Mouse (Mus musculus): ENCODE results near the gene 0610010F05Rik. TPM values are rescaled to one million over a fixed set of nuclear protein-coding genes. Genes with fewer than 3 reads are reported as not detected.

0610010F05Rik gene
- polyA plus RNA-seq, 1 experiment from 2014 or later = 23.7 TPM

- Histone ChIP-seq H3K4me3 (replicated peaks; ENCODE audit: low read depth, low read length) (peak overlapping the region; percentile 92), H3K9ac (ENCODE audit: low read depth, low read length) (no peak overlapping the region), H3K36me3 (ENCODE audit: insufficient read depth, low read length) (peaks cover 3% of the 10 kb centered on the region; the same call in 1 of the 2 replicates), H3K27me3 (ENCODE audit: insufficient read depth, low read length) (no peaks in the 10 kb centered on the region), H3K27ac (no peak overlapping the region), H3K4me2 (ENCODE audit: low read length) (peak overlapping the region; percentile 58), H3K4me1 (replicated peaks; ENCODE audit: insufficient read depth, low read length) (0 out of 2 replicates have a peak, but pooled peaks cover 5% of the 10 kb centered on the region), H3K9me3 (replicated peaks; ENCODE audit: low read length) (no peaks in the 10 kb centered on the region)
- DNase-seq (ENCODE audit: low spot score) (peak; percentile 19), ATAC-seq (replicated peaks; ENCODE audit: low FRiP score, low read depth) (no peak)
- 23% methylated on average over 3 of the region's 3 CpGs for WGBS
- TF ChIP-seq CTCF (IDR thresholded peaks at IDR 0.05; ENCODE audit: low read depth) = no peak
Measured at GRCm38 (mm10) chr11:23667128-23667527, 33.7 kb upstream of the 0610010F05Rik start.

- no peak for TF ChIP-seq CTCF (IDR thresholded peaks at IDR 0.05; ENCODE audit: low read depth)
- Histone ChIP-seq H3K9me3 (replicated peaks; ENCODE audit: low read length) (no peaks in the 10 kb centered on the region), H3K4me2 (ENCODE audit: low read length) (peak overlapping the region; percentile 58), H3K4me1 (replicated peaks; ENCODE audit: insufficient read depth, low read length) (0 out of 2 replicates have a peak, but pooled peaks cover 5% of the 10 kb centered on the region), H3K27me3 (ENCODE audit: insufficient read depth, low read length) (no peaks in the 10 kb centered on the region), H3K36me3 (ENCODE audit: insufficient read depth, low read length) (peaks cover 3% of the 10 kb centered on the region; the same call in 1 of the 2 replicates), H3K9ac (ENCODE audit: low read depth, low read length) (peak overlapping the region; percentile 94), H3K27ac (peak overlapping the region; percentile 98), H3K4me3 (replicated peaks; ENCODE audit: low read depth, low read length) (peak overlapping the region; percentile 92)
- ATAC-seq (replicated peaks; ENCODE audit: low FRiP score, low read depth) (no peak), DNase-seq (ENCODE audit: low spot score) (no peak)
- 4% methylated on average over 5 of the region's 5 CpGs for WGBS
Measured at GRCm38 (mm10) chr11:23666526-23666925, 33.1 kb upstream of the 0610010F05Rik start.

GRCm38 (mm10) chr11:23665798-23666501 lies 32.5 kb upstream of the 0610010F05Rik start, which contains the start of gene Pex13:
TSS of gene Pex13 (minus strand) at chr11:23665959.
- no peaks in the 10 kb centered on the region for H3K27me3 ChIP-seq (ENCODE audit: insufficient read depth, low read length)
- peaks cover 3% of the 10 kb centered on the region; the same call in 1 of the 2 replicates for H3K36me3 ChIP-seq (ENCODE audit: insufficient read depth, low read length)
- TF ChIP-seq CTCF (IDR thresholded peaks at IDR 0.05; ENCODE audit: low read depth) = peak; percentile 25; the same call in 1 of the 2 replicates
- peak within 1 kb of the TSS; percentile 58 for H3K4me2 ChIP-seq (ENCODE audit: low read length)
- peak within 1 kb of the TSS; percentile 94 for H3K9ac ChIP-seq (ENCODE audit: low read depth, low read length)
- WGBS = under 1% methylated on average over 49 of the region's 49 CpGs
- peak within 1 kb of the TSS; percentile 92 for H3K4me3 ChIP-seq (replicated peaks; ENCODE audit: low read depth, low read length)
- DNase-seq (ENCODE audit: low spot score) (peak; percentile 98), ATAC-seq (replicated peaks; ENCODE audit: low FRiP score, low read depth) (peak; percentile 98)
- 0 out of 2 replicates have a peak, but pooled peaks cover 5% of the 10 kb centered on the region for H3K4me1 ChIP-seq (replicated peaks; ENCODE audit: insufficient read depth, low read length)
- no peaks in the 10 kb centered on the region for H3K9me3 ChIP-seq (replicated peaks; ENCODE audit: low read length)
- peak within 1 kb of the TSS; percentile 98 for H3K27ac ChIP-seq

DNA sequence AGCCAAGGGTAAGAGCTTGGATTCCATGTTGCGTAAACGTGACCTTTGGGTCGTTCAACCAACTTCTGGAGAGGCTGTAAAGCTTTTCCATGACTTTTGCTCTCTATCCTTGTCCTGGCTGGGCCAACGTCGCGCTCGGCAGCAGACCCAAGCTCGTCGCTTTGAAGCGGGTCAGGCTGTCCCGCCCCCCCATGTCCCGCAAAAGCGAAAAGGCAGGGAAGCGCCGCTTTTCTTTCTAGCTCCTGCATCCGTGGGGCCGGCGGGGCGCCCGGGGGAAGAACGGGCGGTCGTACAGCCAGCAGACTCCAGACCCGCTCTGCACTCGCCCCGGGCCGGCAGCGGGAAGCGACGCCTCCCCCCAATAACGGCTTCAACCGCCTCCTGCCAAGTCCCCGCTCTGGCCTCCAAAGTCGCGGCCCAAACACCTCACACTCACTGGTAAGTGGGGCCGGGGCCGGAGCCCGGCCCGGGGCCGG lies 31.9 kb upstream of the 0610010F05Rik start, which contains the start of gene Pus10:
Pus10 (plus strand) TSS at position 364 of the 476 bp plus-strand sequence.
- peaks cover 3% of the 10 kb centered on the region; the same call in 1 of the 2 replicates for H3K36me3 ChIP-seq (ENCODE audit: insufficient read depth, low read length)
- peaks cover 8% of the 10 kb centered on the region; the same call in 1 of the 2 replicates for H3K4me1 ChIP-seq (replicated peaks; ENCODE audit: insufficient read depth, low read length)
- H3K4me3 ChIP-seq (replicated peaks; ENCODE audit: low read depth, low read length) = peak within 1 kb of the TSS; percentile 92
- H3K9ac ChIP-seq (ENCODE audit: low read depth, low read length) = peak within 1 kb of the TSS; percentile 94
- WGBS = under 1% methylated on average over 35 of the region's 40 CpGs
- peak within 1 kb of the TSS; percentile 58 for H3K4me2 ChIP-seq (ENCODE audit: low read length)
- peak; percentile 12; the same call in 1 of the 2 replicates for ATAC-seq (replicated peaks; ENCODE audit: low FRiP score, low read depth)
- H3K27ac ChIP-seq = peak within 1 kb of the TSS; percentile 98
- peak; percentile 57 for DNase-seq (ENCODE audit: low spot score)
- no peaks in the 10 kb centered on the region for H3K9me3 ChIP-seq (replicated peaks; ENCODE audit: low read length)
- no peak for TF ChIP-seq CTCF (IDR thresholded peaks at IDR 0.05; ENCODE audit: low read depth)
- H3K27me3 ChIP-seq (ENCODE audit: insufficient read depth, low read length) = no peaks in the 10 kb centered on the region

- Histone ChIP-seq H3K4me3 (replicated peaks; ENCODE audit: low read depth, low read length) (no peak overlapping the region), H3K36me3 (ENCODE audit: insufficient read depth, low read length) (peaks cover 3% of the 10 kb centered on the region; the same call in 1 of the 2 replicates), H3K27me3 (ENCODE audit: insufficient read depth, low read length) (no peaks in the 10 kb centered on the region), H3K27ac (no peak overlapping the region), H3K4me1 (replicated peaks; ENCODE audit: insufficient read depth, low read length) (peaks cover 10% of the 10 kb centered on the region; the same call in 1 of the 2 replicates), H3K9ac (ENCODE audit: low read depth, low read length) (no peak overlapping the region), H3K9me3 (replicated peaks; ENCODE audit: low read length) (no peaks in the 10 kb centered on the region), H3K4me2 (ENCODE audit: low read length) (no peak overlapping the region)
- no peak for ATAC-seq (replicated peaks; ENCODE audit: low FRiP score, low read depth)
- DNase-seq (ENCODE audit: low spot score) = no peak
- no peak for TF ChIP-seq CTCF (IDR thresholded peaks at IDR 0.05; ENCODE audit: low read depth)
Measured at GRCm38 (mm10) chr11:23664232-23664631, 30.8 kb upstream of the 0610010F05Rik start.

GRCm38 (mm10) chr11:23657791-23658190 lies 24.4 kb upstream of the 0610010F05Rik start:
- Histone ChIP-seq H3K4me3 (replicated peaks; ENCODE audit: low read depth, low read length) (no peak overlapping the region), H3K4me2 (ENCODE audit: low read length) (no peak overlapping the region), H3K9ac (ENCODE audit: low read depth, low read length) (no peak overlapping the region), H3K36me3 (ENCODE audit: insufficient read depth, low read length) (no peaks in the 10 kb centered on the region), H3K4me1 (replicated peaks; ENCODE audit: insufficient read depth, low read length) (peaks cover 8% of the 10 kb centered on the region; the same call in 1 of the 2 replicates), H3K9me3 (replicated peaks; ENCODE audit: low read length) (no peaks in the 10 kb centered on the region), H3K27ac (no peak overlapping the region), H3K27me3 (ENCODE audit: insufficient read depth, low read length) (no peaks in the 10 kb centered on the region)
- no peak for DNase-seq (ENCODE audit: low spot score)
- WGBS = 81% methylated on average over 2 of the region's 2 CpGs
- ATAC-seq (replicated peaks; ENCODE audit: low FRiP score, low read depth) = no peak
- TF ChIP-seq CTCF (IDR thresholded peaks at IDR 0.05; ENCODE audit: low read depth) = no peak

Data from kidney, postnatal 0 days (tissue).